Mouse (Mus musculus): ENCODE results near the gene Trim47.

The Trim47 gene

DNA sequence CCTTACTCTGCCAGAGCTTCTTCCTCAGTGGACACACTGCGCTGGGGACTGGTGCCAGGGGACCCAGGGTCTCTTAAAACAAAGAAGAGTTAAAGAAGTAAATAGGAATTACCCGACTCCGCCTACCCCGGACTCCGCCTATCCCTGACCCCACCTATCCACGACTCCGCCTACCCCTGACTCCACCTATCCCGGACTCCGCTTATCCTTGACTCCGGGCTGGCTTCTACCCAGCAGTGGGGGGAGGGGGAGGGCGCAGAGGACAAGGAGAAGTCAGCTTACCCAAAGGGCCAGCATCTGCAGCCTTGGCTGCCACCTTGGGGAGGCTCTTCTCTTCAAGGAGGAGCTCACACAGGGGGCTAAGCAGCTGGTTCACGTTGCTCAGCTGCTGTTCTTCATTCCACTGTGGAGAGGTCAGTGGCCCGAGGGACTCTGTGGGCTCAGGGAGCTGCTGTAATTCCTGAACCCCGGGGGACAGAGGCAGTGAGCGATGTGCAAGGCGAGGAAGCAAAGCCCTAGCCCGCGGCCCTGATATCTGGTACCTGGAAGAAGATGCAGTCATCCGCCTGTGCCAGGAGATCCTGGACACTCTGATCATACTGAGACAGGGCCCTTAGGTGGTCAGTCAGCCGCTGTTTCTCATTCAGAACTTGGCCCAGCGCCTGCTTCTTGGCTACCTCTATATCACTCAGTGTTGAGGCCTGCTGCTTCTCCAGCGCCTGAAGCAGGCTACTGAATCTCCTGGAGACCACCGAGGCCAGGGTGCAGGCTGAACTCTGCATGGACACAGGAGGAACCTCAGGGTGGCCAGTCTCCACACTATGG lies at the start of gene Trim47:
Gene Trim47, minus strand, starts transcription at position 55 of the 825 bp plus-strand sequence.
- no peak for DNase-seq (ENCODE audit: low spot score in 2 of 2)

DNA sequence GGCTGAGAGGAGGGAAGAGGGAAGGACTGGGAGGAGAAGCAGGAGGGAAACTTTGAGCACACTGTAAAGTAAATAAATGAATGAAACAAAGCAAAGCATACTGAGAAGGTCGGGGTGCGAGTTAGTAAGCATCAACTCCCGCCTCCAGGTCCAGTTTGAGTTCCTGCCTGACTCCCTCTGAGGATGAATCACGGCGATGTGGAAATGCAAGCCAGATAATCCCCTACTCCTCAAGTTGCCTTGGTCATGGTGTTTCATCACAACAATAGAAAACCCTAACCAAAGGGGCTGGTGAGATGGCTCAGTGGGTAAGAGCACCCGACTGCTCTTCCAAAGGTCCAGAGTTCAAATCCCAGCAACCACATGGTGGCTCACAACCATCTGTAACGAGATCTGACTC lies 49.0 kb upstream of the Trim47 start:
- DNase-seq (ENCODE audit: low spot score in 2 of 2) = no peak

DNA sequence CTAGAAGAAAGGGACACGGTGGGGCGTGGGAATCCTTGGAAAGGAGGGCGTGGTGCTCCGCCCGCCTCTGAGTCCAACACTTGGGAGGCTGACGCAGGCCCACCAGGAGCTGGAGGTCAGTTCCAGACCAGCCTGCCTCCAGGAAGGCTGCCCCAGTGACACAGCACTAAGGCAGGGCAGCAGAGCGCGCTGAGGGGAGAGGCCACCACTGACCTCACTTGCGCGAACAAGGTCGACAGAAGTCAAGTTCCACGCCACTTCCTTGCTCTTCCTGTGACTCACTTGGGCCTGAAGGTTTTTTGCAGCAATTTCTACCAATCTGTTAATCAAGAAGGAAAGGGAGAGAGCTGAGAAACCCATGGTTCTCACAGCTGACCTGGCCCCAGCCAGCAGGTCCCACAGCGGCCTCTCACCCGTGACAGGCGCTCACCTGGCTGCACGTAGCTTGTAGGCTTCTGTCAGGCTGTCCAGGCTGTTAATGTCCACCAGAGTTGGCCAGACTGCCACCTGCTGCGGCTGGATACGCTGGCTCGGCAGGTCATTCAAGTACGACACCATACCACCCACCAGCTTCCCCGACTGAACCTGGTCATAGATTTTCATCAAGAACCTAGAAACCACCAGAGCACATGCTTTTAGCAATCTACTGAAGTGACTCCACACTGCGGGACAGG lies 47.9 kb upstream of the Trim47 start:
- DNase-seq (ENCODE audit: low spot score in 2 of 2) = no peak

DNA sequence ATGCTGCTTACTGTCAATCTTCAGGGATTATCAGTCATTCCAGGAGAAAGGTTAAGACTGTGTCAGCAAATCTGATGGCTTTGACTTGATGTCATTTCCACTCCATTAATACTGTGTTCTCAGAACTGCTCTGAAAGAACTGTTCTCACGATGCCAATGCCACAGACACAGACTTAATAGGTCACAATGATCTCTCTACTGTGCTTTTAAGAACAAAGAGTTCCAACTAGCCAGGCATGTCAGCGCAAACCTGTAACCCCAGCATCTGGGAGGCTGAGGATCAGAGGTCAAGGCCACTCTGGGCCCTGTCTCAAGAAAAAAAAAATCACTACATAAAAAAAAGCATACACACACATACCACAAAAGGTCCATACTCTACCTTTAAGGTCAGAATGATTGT lies 44.9 kb upstream of the Trim47 start:
- no peak for DNase-seq (ENCODE audit: low spot score in 2 of 2)

DNA sequence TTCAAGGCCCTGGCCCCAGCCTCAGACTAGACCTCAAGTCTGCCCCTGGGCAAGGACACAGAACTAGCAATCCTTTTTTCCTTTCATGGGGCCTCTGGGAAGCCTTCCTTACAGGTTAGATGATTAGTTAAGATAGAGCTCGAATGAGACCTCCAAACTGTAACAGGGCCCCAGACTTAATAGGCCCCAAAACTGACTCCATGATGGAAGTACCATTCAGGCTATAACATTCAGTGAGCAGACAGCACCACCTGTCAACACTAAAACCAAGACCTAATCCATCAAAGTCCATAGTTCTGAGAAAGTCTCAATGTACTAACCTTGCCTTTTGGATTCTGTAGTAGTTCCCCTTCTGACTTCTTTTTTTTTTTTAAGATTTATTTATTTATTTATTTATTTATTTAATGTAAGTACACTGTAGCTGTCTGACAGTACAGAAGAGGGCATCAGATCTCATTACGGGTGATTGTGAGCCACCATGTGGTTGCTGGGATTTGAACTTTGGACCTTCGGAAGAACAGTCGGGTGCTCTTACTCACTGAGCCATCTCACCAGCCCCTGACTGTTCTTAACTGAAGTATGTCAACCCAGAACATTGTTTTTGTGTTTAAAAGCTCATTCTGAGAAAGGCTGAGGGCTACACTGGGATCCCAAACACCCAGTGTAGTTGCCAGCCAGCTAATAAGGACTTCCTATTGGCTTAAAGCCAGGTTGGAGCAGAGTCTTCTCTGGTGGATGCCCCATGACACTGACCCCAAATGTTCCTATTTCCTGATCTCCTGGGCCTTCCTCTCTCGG lies 43.2 kb upstream of the Trim47 start:
- no peak for DNase-seq (ENCODE audit: low spot score in 2 of 2)

DNA sequence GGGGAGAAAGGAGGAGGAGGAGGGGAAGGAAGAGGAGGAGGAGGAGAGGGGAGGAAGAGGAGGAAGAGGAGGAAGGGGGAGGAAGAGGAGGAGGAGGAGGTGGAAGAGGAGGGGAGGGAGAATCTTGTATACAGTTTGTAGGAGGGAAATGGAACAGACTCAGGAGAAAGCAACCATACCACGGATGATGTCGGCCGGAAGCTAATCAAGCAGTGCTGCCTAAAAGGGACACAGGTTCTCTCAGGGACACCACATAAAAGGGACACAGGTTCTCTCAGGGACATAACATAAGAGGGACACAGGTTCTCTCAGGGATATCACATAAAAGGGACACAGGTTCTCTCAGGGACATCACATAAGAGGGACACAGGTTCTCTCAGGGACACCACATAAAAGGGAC lies 42.2 kb upstream of the Trim47 start:
- DNase-seq (ENCODE audit: low spot score in 2 of 2) = no peak

DNA sequence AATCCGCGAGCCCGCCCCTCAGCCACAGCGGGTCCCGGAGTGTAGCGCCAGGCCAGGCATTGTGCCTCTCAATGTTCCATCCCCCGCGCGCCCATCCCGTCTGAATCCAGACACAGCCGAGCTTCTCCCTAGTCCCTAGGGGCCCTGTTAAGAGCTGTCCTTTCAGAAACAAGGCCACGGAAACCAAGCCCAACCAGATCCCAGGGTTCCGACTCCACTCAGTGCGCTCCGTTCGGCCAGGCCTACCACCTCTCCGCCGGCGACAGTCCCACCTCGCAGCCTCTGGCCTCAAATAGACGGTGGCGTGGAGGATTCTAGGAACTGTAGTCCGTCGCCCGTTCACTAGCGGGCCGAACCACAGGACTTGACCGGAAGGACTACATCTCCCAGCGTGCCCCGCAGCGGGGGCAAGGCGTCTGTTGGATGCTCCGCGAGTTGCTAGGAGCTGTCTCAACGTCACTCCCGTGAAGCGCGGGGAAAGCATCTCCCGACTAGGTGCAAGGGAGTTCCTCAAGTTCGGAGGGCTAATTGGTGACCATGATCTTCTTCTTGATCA lies 41.0 kb upstream of the Trim47 start, which contains the start of gene Fbf1:
Gene Fbf1, minus strand, starts transcription at position 283 of the 556 bp plus-strand sequence.
- peak; percentile 96 to 98 for DNase-seq (ENCODE audit: low spot score in 2 of 2)

DNA sequence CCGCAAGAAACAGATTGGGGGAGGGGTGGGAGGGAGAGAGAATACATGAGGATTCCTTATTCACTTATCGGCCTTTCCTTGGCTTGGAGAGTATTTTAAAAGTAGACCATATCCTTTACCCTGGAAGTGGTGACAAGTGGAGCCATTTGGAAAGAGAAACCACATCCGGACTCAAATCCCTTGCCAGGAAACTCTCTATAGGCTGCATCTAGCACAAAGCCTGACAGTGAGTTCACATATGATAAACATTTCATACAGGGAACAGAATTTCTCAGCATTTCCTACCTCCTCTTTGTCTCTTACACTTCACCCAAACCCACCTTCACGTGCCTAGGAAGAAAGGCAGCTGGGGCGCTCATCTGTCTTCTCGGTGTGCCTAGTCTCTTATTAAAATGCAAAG lies 40.2 kb upstream of the Trim47 start:
- DNase-seq (ENCODE audit: low spot score in 2 of 2) = no peak

DNA sequence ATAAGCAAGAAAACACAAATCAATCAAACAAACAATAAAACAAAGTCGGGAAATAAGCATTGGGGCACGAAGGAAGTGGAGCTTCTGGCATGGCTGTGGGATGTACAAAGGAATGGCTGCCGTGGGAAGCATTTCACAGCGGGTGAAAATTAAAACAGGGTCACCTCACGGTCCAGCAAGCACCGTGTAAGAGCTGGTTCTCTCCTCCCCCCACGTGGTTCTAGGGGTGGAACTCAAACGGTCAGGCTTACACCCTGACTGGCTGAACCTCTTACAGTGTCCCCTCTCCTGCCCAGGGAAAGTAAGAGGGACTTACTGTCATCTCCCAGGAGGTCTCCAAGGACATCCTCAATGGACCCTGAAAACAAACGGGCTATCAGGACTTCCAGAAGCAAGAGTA lies 36.0 kb upstream of the Trim47 start:
- DNase-seq (ENCODE audit: low spot score in 2 of 2) = no peak

DNA sequence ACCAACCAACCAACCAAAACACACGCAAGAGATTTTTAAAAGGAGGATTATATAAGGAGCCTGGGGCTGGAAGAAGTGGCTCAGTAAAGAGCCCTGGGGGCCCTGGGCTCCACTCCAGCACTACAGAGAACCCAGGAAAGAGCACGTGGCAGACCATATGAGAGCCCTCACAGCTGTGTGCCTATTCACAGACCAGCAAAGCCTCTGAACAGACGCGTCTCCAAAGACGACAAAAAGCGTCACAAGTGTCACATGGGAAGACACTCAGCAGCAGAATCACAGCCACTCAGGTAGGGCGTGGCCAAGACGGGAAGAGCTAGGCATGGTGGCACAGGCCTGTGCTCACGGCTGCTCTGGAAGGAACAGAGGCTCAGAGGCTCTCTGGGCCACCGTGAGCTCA lies 35.1 kb upstream of the Trim47 start:
- DNase-seq (ENCODE audit: low spot score in 2 of 2) = peak in 1 of 2 experiments; percentile 51

DNA sequence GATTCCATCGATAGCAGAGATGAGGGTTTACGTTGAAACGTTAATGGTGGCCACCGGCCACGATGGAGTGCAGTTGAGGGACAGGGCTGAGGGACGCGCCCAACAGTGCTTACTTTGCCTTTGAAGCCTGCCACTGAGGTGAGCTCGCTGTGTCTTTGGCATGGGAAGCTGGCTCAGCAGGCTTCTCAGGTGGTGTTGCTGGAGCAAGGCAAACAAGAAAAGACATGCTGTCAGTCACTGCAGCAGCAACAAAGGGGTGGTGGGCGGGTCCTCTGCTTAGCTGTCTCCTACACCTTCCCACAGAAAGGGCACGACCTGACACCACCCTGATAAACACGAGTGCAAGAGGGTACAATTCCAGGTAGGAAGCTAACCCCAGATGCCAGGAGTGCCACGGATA lies 34.3 kb upstream of the Trim47 start:
- no peak for DNase-seq (ENCODE audit: low spot score in 2 of 2)

DNA sequence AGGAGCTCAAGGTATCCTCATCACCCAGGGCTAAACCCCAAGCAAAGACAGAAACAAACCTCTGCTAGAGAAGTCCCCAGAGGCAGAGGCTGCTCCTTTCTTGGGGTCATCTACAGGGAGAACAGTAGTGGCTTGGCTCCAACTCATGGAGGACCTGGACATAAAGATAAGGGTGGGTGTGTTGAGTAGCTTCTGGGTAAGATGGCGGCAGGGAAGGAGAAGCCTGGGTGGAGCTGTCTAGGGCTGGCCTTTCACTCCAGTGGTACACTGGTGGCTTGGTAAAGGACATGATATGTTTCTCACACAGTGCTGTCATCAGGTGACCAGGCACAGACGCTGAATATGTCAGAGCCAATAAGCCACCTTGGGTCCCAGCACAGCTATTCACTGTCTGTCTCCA lies 23.9 kb upstream of the Trim47 start:
- DNase-seq (ENCODE audit: low spot score in 2 of 2) = no peak

DNA sequence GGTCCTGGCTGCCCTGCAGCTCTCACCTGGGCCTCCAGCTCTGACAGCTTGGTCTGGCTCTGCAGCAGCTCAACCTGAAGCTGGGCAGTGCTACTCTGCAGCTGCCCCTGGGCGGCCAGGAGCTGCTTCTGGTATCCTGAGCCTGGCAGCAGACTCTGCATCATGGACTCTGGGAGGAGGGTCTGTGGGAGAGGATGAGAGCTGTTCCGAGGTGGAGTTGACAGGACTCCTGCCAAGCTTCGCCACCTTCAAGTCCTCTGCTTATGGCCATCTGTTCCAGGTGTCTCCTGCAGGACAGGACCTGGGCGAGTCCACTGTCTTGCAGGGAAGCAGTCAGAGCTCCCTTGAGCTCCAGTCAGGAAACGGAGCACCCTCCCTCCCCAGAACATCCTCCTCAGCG lies 22.3 kb upstream of the Trim47 start:
- no peak for DNase-seq (ENCODE audit: low spot score in 2 of 2)

DNA sequence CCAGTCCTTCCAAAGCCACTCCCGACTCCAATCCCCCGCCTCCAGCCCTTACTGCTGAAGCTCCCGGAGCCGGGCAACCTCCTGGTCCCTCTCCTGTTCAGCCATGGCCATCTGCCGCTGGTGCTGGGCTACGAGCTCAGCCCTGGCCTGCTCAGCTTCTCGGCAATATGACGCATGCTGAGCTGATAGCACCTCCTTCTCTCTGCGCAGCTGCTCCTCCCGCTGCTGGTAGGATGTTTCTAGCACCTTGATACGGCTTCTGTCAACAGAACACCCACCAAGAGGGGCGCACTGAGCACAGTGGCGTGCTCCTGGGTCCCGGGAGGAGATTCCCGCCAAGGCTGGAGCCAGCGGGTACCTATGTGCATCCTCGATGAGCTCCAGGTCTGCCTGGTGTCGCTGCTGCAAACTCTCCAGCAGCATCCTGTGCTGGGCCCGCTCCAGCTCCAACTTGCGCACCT lies 21.8 kb upstream of the Trim47 start:
- peak; percentile 65 to 73 for DNase-seq (ENCODE audit: low spot score in 2 of 2)

DNA sequence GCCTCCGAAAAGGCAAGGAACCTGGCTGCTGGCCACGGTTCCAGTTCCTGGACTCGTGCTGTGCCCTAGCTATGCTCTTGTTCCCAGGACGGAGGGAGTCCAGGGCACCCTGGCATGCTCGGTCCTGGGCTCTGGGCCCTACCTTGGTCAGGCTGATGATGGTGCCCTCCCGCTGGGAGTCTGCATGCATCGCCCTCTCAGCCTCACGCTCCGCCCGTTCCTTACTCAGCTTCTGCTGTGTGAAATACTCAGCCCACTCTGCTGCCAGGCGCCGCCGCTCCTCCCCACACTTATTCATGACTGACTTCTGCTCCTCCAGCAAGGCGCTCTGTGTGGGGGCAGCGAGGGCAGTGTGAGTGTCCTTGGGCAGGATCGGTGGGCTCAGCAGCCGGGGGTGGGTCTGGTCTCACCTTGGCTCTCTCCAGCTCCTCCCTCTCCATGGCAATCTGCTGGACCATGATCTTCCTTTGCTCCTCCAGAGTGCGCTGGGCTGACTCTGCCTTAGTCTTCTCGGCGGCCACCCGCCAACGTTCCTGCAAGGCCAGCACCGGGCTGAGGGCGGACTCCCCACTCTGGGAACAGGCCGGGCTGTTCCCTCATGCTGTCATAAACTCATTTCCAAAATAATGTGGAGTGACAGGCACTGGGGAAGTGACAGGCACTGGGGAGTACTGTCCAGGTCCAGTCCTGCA lies 19.4 kb upstream of the Trim47 start:
- DNase-seq (ENCODE audit: low spot score in 2 of 2) = peak; percentile 79 to 81

DNA sequence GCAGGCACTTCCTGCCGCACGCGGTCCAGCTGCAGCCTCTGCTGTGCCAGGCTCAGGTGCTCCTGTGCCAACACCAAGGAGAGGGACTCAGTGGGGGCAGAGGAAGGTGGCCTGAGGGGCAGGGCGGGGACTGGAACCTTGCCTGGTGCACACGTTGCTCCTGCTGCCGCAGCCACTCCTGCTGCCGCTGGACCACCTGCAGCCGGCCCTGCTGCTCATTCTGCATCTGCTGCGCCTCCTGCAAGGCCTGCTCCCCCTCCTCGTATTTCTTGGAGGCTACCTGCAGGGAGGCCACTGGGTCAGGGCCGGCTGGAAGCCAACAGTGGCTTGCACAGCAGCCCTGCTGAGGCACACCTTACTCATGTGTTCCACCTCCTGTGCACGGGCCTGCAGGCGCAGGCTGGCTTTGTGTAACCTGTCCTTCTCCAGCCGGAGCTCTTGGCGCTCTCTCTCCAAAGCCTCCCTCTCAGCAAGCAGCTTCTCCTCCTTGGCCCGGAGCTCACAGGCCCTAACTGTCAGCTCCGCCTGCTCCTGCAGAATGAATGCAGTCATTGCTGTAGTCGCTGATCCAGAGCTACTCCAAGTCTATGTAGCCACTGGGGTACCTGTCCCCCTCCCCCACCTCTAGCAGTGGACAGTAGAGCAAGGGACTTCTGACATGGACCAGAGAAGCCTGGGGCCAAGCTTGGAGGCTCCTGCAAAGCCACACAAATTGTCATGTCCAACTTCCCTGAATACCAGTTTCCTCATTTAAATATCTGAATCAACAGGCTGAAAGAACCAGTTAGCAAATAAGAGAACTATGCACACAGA lies 18.7 kb upstream of the Trim47 start:
- DNase-seq (ENCODE audit: low spot score in 2 of 2) = no peak

DNA sequence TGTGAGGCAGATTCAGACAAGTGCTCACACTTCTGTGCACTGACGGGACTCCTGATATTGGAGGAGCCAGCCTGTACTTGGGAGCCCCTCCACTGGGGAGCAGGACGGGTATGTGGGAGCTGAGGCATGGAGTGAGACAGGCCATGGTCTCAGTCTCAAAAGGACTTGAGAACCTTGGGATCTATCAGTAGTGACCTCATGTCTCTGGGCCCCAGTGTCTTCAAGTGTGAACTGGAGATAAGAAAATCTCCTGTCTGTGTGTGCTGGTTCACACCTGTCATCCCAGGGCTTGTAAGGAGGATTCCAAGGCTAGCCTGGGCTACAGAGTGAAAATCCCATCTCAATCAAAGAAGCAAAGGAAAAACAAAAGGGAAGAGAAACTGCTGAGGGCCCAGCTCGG lies 16.5 kb upstream of the Trim47 start:
- DNase-seq (ENCODE audit: low spot score in 2 of 2) = no peak

DNA sequence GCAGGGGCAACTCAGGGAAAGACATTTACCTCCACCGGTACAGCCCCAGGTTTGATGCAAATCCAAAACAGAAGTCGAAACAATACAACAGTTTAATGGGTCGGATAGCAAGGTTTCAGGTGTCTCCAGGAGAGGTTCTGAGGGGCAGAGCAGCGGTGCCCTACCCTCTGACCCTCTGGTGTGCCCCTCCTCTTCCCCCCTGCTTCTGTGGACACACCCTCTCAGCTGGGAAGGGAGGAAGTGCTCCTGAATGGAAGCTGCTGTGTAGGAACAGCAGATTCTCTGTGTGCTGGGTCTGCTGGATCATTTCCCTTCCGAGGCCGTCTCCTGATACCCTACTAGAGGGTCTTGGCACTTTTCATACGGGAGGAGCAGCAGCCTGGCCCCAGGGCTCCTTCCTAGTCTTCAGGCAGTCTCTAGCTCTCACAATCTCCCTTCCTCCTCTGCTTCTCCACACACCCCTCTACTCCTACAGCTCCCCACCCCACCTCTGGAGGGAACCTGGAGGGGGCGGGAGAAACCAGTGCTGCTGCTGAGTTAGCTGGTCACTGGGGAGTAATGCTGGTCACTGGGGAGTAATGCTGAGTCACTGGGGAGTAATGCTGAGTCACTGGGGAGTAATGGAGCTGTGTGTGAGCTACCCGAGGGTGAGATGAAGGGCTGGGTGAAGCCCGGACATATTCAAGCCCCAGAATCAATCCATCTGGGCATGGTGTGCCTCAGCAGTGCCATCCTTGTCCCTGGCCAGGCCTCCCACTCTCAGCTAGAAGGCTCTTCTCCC lies 15.4 kb upstream of the Trim47 start:
- no peak for DNase-seq (ENCODE audit: low spot score in 2 of 2)

DNA sequence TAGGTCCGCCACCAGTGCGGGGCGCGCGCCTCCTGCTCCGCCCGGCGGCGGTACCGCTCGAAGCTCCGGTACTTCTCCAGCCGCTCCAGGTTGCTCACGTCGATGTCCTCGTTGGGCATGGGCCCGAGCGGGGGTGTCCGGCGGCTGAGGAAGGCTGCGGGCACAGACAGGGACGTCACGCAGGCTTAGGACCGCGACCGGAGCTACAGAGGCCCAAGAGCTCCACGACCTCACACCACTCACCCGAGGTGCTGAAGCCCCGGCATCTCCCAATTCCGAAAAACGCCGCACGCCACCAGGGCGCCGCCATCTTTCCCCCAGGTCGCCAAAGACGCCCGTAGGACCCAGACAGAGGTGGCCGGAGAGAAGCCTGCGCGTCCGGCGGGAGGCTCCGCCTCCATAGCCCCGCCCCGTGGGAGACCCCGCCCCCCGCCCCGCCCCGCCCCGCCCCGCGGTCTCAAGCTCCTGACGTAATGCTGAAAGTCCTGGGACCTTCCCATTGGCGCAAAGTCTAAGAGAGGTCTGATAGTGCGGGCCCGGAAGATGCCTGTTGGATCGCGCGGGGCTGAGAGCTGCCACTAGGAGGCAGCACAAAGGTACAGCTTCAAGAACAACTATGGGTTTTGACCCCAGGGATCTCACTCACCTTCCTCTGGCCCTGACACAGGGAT lies 11.6 kb upstream of the Trim47 start, which contains the start of gene Mrpl38:
Gene Mrpl38, minus strand, starts transcription at position 401 of the 671 bp plus-strand sequence.
- DNase-seq (ENCODE audit: low spot score in 2 of 2) = peak; percentile 75 to 77

Data from frontal cortex, postnatal 36 days (tissue).